Mouse (Mus musculus): ENCODE measurements around the gene Itgb8. TPM values are rescaled to one million over a fixed set of nuclear protein-coding genes. Genes with fewer than 3 reads are reported as not detected.

The Itgb8 gene
- polyA plus RNA-seq, 1 experiment from 2014 or later: 28.9 TPM

DNA sequence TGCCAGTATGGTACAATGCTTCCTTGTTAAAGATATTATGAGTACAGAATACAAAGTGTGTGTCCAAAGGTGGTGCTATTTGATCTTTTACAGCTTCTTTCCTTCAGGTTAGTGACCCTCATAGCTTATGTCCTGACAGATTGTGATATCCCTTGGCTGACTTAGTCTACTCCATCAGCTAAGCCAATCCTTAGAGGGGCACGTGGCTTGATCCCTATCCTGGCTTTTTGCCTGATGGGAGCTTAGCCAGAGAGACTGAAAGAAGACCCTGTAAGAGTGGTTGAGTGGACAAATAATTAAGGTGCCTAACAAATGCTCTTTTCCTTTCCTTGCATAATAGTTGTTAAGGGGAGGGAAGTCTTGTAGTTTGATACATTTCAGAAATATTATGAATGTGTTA lies 73.9 kb downstream of the Itgb8 start:
- no peaks in the 10 kb centered on the region for H3K27me3 ChIP-seq (ENCODE audit: control insufficient read depth, insufficient read depth, low read length)
- ATAC-seq (ENCODE audit: insufficient read depth, low FRiP score, low TSS enrichment): no peak
- H3K9ac ChIP-seq (ENCODE audit: low read length): no peak overlapping the region
- no peaks in the 10 kb centered on the region for H3K36me3 ChIP-seq (ENCODE audit: control insufficient read depth, insufficient read depth, low read length)
- H3K9me3 ChIP-seq (ENCODE audit: control insufficient read depth, low read length): no peaks in the 10 kb centered on the region
- H3K4me2 ChIP-seq (ENCODE audit: low read depth): no peak overlapping the region
- H3K27ac ChIP-seq (ENCODE audit: low read depth, low read length): no peak overlapping the region
- 79% methylated on average over 1 of the region's 1 CpGs for WGBS
- H3K4me3 ChIP-seq (ENCODE audit: low read depth, low read length): no peak overlapping the region
- DNase-seq (ENCODE audit: low spot score): no peak
- H3K4me1 ChIP-seq (ENCODE audit: control insufficient read depth, insufficient read depth, low read length): no peaks in the 10 kb centered on the region

- Histone ChIP-seq H3K4me3 (ENCODE audit: low read depth, low read length) (no peak overlapping the region), H3K36me3 (ENCODE audit: control insufficient read depth, insufficient read depth, low read length) (no peaks in the 10 kb centered on the region), H3K4me2 (ENCODE audit: low read depth) (no peak overlapping the region), H3K27me3 (ENCODE audit: control insufficient read depth, insufficient read depth, low read length) (no peaks in the 10 kb centered on the region), H3K4me1 (ENCODE audit: control insufficient read depth, insufficient read depth, low read length) (no peaks in the 10 kb centered on the region), H3K27ac (ENCODE audit: low read depth, low read length) (no peak overlapping the region), H3K9ac (ENCODE audit: low read length) (no peak overlapping the region), H3K9me3 (ENCODE audit: control insufficient read depth, low read length) (no peaks in the 10 kb centered on the region)
- DNase-seq (ENCODE audit: low spot score) (no peak), ATAC-seq (ENCODE audit: insufficient read depth, low FRiP score, low TSS enrichment) (no peak)
- WGBS: 81% methylated on average over 1 of the region's 1 CpGs
Observed at GRCm38 (mm10) chr12:119164176-119164575, 74.4 kb downstream of the Itgb8 start.

DNA sequence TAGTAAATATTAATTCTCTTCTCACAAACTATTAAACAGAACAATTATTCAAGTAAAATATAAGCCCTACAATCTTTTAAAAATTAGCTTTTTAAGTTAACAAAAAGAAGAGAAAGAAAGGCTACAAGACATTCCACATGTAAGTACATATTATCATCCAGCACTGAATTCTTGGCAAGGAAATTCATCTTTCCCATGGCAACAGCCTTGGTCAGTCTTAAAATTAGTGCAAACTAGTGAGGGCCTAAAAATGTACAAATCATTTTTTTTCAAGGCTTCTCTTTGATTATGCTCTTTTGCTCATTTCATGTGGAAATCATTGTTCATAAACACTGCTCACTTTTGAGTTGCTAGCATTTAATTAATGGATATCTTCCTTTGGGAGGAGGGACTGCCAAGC lies 77.8 kb downstream of the Itgb8 start:
- no peak overlapping the region for H3K4me2 ChIP-seq (ENCODE audit: low read depth)
- H3K4me1 ChIP-seq (ENCODE audit: control insufficient read depth, insufficient read depth, low read length): no peaks in the 10 kb centered on the region
- no peak overlapping the region for H3K9ac ChIP-seq (ENCODE audit: low read length)
- ATAC-seq (ENCODE audit: insufficient read depth, low FRiP score, low TSS enrichment): no peak
- no peaks in the 10 kb centered on the region for H3K9me3 ChIP-seq (ENCODE audit: control insufficient read depth, low read length)
- H3K4me3 ChIP-seq (ENCODE audit: low read depth, low read length): no peak overlapping the region
- H3K36me3 ChIP-seq (ENCODE audit: control insufficient read depth, insufficient read depth, low read length): no peaks in the 10 kb centered on the region
- no peak for DNase-seq (ENCODE audit: low spot score)
- H3K27ac ChIP-seq (ENCODE audit: low read depth, low read length): no peak overlapping the region
- H3K27me3 ChIP-seq (ENCODE audit: control insufficient read depth, insufficient read depth, low read length): no peaks in the 10 kb centered on the region

- Histone ChIP-seq H3K4me2 (ENCODE audit: low read depth) (no peak overlapping the region), H3K4me1 (ENCODE audit: control insufficient read depth, insufficient read depth, low read length) (no peaks in the 10 kb centered on the region), H3K27me3 (ENCODE audit: control insufficient read depth, insufficient read depth, low read length) (no peaks in the 10 kb centered on the region), H3K27ac (ENCODE audit: low read depth, low read length) (no peak overlapping the region), H3K9ac (ENCODE audit: low read length) (no peak overlapping the region), H3K4me3 (ENCODE audit: low read depth, low read length) (no peak overlapping the region), H3K36me3 (ENCODE audit: control insufficient read depth, insufficient read depth, low read length) (no peaks in the 10 kb centered on the region), H3K9me3 (ENCODE audit: control insufficient read depth, low read length) (no peaks in the 10 kb centered on the region)
- ATAC-seq (ENCODE audit: insufficient read depth, low FRiP score, low TSS enrichment): no peak
- WGBS: 36% methylated on average over 4 of the region's 4 CpGs
- DNase-seq (ENCODE audit: low spot score): no peak
Observed at GRCm38 (mm10) chr12:119159254-119159933, 79.2 kb downstream of the Itgb8 start.

GRCm38 (mm10) chr12:119157686-119158085 lies 80.9 kb downstream of the Itgb8 start:
- WGBS: 98% methylated on average over 2 of the region's 2 CpGs
- no peak for DNase-seq (ENCODE audit: low spot score)
- no peaks in the 10 kb centered on the region for H3K4me1 ChIP-seq (ENCODE audit: control insufficient read depth, insufficient read depth, low read length)

DNA sequence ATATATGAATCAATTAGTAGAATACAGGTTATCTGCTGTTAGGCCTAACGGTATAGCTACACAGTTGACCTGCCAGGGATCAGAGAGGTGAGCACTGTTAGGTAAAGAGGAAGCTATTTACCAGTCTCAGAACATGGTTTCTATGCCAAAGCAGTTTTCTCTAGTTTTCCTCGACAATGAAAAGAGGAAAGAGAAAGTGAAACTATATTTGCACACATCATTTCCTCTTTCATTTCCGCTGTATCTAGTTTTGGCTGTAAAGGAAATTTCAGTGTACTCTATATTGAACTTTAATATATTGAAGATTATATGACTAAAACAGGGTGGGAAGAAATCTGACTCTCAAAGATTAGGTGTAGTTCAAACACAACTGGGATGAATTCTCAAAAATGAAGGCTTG lies 81.5 kb downstream of the Itgb8 start:
- H3K4me2 ChIP-seq (ENCODE audit: low read depth): no peak overlapping the region
- DNase-seq (ENCODE audit: low spot score): no peak
- no peak overlapping the region for H3K27ac ChIP-seq (ENCODE audit: low read depth, low read length)
- WGBS: 91% methylated on average over 3 of the region's 3 CpGs
- H3K4me1 ChIP-seq (ENCODE audit: control insufficient read depth, insufficient read depth, low read length): no peaks in the 10 kb centered on the region
- no peak overlapping the region for H3K9ac ChIP-seq (ENCODE audit: low read length)
- no peaks in the 10 kb centered on the region for H3K36me3 ChIP-seq (ENCODE audit: control insufficient read depth, insufficient read depth, low read length)
- no peak overlapping the region for H3K4me3 ChIP-seq (ENCODE audit: low read depth, low read length)
- no peak for ATAC-seq (ENCODE audit: insufficient read depth, low FRiP score, low TSS enrichment)
- H3K27me3 ChIP-seq (ENCODE audit: control insufficient read depth, insufficient read depth, low read length): no peaks in the 10 kb centered on the region
- no peaks in the 10 kb centered on the region for H3K9me3 ChIP-seq (ENCODE audit: control insufficient read depth, low read length)

More at GRCm38 (mm10) chr12:119157686-119158085, 80.9 kb downstream of the Itgb8 start:
- H3K9me3 ChIP-seq (ENCODE audit: control insufficient read depth, low read length): no peaks in the 10 kb centered on the region
- H3K4me3 ChIP-seq (ENCODE audit: low read depth, low read length): no peak overlapping the region
- no peak overlapping the region for H3K9ac ChIP-seq (ENCODE audit: low read length)
- no peaks in the 10 kb centered on the region for H3K27me3 ChIP-seq (ENCODE audit: control insufficient read depth, insufficient read depth, low read length)
- no peak overlapping the region for H3K27ac ChIP-seq (ENCODE audit: low read depth, low read length)
- ATAC-seq (ENCODE audit: insufficient read depth, low FRiP score, low TSS enrichment): no peak
- no peak overlapping the region for H3K4me2 ChIP-seq (ENCODE audit: low read depth)
- no peaks in the 10 kb centered on the region for H3K36me3 ChIP-seq (ENCODE audit: control insufficient read depth, insufficient read depth, low read length)

DNA sequence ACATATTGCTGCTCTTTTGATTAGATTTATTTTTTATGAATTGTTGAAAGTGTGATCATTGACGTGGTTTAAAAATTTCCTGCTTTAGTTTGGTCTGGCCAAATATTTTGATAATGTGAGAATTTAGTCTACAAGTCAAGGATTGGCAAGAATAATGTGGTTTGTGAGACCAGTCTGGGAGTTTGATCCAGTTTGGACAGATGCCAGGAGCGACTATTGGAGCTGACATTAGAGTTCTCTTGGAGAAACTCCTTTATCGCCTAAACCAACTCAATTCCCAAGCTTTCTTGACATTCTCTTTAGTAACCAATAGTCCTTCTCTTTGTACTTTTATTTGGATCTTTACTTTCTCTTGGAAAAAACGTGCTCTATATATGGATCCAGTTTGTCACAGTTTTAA lies 83.0 kb downstream of the Itgb8 start:
- H3K4me1 ChIP-seq (ENCODE audit: control insufficient read depth, insufficient read depth, low read length): no peaks in the 10 kb centered on the region
- no peak overlapping the region for H3K27ac ChIP-seq (ENCODE audit: low read depth, low read length)
- H3K36me3 ChIP-seq (ENCODE audit: control insufficient read depth, insufficient read depth, low read length): no peaks in the 10 kb centered on the region
- DNase-seq (ENCODE audit: low spot score) (no peak), ATAC-seq (ENCODE audit: insufficient read depth, low FRiP score, low TSS enrichment) (no peak)
- H3K9ac ChIP-seq (ENCODE audit: low read length): no peak overlapping the region
- no peaks in the 10 kb centered on the region for H3K27me3 ChIP-seq (ENCODE audit: control insufficient read depth, insufficient read depth, low read length)
- 76% methylated on average over 4 of the region's 4 CpGs for WGBS
- no peak overlapping the region for H3K4me2 ChIP-seq (ENCODE audit: low read depth)
- no peak overlapping the region for H3K4me3 ChIP-seq (ENCODE audit: low read depth, low read length)
- no peaks in the 10 kb centered on the region for H3K9me3 ChIP-seq (ENCODE audit: control insufficient read depth, low read length)

DNA sequence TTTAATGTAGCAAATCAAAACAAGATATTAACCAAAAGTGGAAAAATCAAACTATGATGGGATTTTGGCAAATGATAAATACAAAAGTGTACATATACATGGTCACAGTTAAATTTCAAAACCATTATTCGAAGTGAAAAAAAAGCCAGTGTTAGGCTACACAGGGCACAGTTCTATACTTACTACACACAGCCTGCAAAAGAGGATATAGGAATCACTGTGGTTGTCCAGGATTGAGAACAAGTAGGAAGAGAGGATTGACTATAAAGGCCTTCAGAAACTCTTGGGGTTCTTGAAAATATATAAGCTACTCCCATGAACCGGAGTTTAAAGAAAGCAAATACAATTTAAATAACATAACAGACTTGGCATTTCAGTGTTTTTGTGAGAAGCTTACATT lies 87.6 kb downstream of the Itgb8 start:
- no peaks in the 10 kb centered on the region for H3K36me3 ChIP-seq (ENCODE audit: control insufficient read depth, insufficient read depth, low read length)
- H3K4me1 ChIP-seq (ENCODE audit: control insufficient read depth, insufficient read depth, low read length): no peaks in the 10 kb centered on the region
- H3K9me3 ChIP-seq (ENCODE audit: control insufficient read depth, low read length): no peaks in the 10 kb centered on the region
- no peak overlapping the region for H3K4me2 ChIP-seq (ENCODE audit: low read depth)
- no peak for ATAC-seq (ENCODE audit: insufficient read depth, low FRiP score, low TSS enrichment)
- DNase-seq (ENCODE audit: low spot score): no peak
- no peak overlapping the region for H3K4me3 ChIP-seq (ENCODE audit: low read depth, low read length)
- no peak overlapping the region for H3K27ac ChIP-seq (ENCODE audit: low read depth, low read length)
- no peaks in the 10 kb centered on the region for H3K27me3 ChIP-seq (ENCODE audit: control insufficient read depth, insufficient read depth, low read length)
- 95% methylated on average over 2 of the region's 2 CpGs for WGBS
- H3K9ac ChIP-seq (ENCODE audit: low read length): no peak overlapping the region

DNA sequence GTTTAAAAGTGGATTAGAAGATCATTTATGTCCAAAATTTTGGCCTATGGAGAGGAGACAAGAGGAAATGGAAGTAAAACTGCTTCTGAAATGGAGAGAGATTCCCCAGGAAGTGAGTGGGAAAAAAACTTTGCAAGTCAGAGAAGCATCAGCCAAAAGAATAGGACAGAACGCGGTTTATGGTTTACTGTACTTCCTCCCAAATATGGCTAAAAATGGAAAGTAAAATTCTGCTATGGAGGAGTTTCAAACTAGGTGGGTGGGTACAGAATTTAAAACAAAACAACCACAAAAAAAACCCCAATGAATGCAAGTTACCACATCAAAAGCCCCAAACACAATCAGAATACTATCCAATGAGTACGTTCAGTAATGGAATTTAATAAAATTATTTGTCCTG lies 90.8 kb downstream of the Itgb8 start:
- Histone ChIP-seq H3K4me3 (ENCODE audit: low read depth, low read length) (no peak overlapping the region), H3K36me3 (ENCODE audit: control insufficient read depth, insufficient read depth, low read length) (no peaks in the 10 kb centered on the region), H3K9ac (ENCODE audit: low read length) (no peak overlapping the region), H3K27ac (ENCODE audit: low read depth, low read length) (no peak overlapping the region), H3K9me3 (ENCODE audit: control insufficient read depth, low read length) (no peaks in the 10 kb centered on the region), H3K4me2 (ENCODE audit: low read depth) (no peak overlapping the region), H3K27me3 (ENCODE audit: control insufficient read depth, insufficient read depth, low read length) (no peaks in the 10 kb centered on the region), H3K4me1 (ENCODE audit: control insufficient read depth, insufficient read depth, low read length) (no peaks in the 10 kb centered on the region)
- no peak for DNase-seq (ENCODE audit: low spot score)
- 91% methylated on average over 3 of the region's 3 CpGs for WGBS
- ATAC-seq (ENCODE audit: insufficient read depth, low FRiP score, low TSS enrichment): no peak

All from neural tube, embryonic 11.5 days (tissue).